Mouse (Mus musculus) myocyte (in vitro differentiated cells): Measurements from ENCODE around the gene Tex44.
A peak's percentile ranks its signal among the peaks of the same experiment; 100 is the strongest.

Experiments used
- E2F4 ChIP-seq: IDR thresholded peaks from one replicate; pipeline ENCODE4 v1.6.1; 2011; ENCODE audit warnings: mild to moderate bottlenecking, control low read depth, moderate library complexity; ENCODE audit not compliant: insufficient read depth
- POLR2AphosphoS2 ChIP-seq: IDR thresholded peaks from one replicate; pipeline ENCODE4 v1.6.1; 2011; ENCODE audit warnings: low read depth, control low read depth; ENCODE audit not compliant: insufficient read length
- USF1 ChIP-seq: IDR thresholded peaks from one replicate; pipeline ENCODE4 v1.6.1; 2011; ENCODE audit warnings: low read depth, mild to moderate bottlenecking, control low read depth, moderate library complexity

- TF ChIP-seq E2F4: no peak
- no peak for TF ChIP-seq USF1
- peak; percentile 52 for TF ChIP-seq POLR2AphosphoS2
Observed at GRCm38 (mm10) chr1:86435302-86435821, 9.2 kb downstream of the Tex44 start.
